Mouse (Mus musculus) lung, embryonic 14.5 days (tissue): ENCODE data around the gene Pi4k2a. TPM values are rescaled to one million over a fixed set of nuclear protein-coding genes. Genes with fewer than 3 reads are reported as not detected.

Source experiments
- ATAC-seq: fragments of 200-750 bp; cut with Nextera tagmentation; 2 replicates; pipeline ENCODE4 v1.8.0; 2017; ENCODE audit warnings: mild to moderate bottlenecking, moderate TSS enrichment, moderate library complexity; ENCODE audit not compliant: insufficient read depth
- DNase-seq: peaks from one replicate; pipeline ENCODE4 v3.0.0-alpha.2; 2015
- H3K27ac ChIP-seq: fragments of 300-500 bp; sonication (generic); 2 replicates; pipeline ENCODE4 v1.5.1; 2014; ENCODE audit warnings: low read depth, mild to moderate bottlenecking, moderate library complexity
- H3K27me3 ChIP-seq: fragments of 300-500 bp; sonication (generic); 2 replicates; pipeline ENCODE4 v1.6.1; 2014; ENCODE audit warnings: low read length, control low read depth; ENCODE audit not compliant: insufficient read depth
- H3K36me3 ChIP-seq: fragments of 300-500 bp; sonication (generic); 2 replicates; pipeline ENCODE4 v1.6.1; 2014; ENCODE audit warnings: control low read depth; ENCODE audit not compliant: insufficient read depth
- H3K4me1 ChIP-seq: fragments of 300-500 bp; sonication (generic); 2 replicates; pipeline ENCODE4 v1.6.1; 2014; ENCODE audit warnings: antibody characterized with exemption, control low read depth; ENCODE audit not compliant: insufficient read depth
- H3K4me2 ChIP-seq: fragments of 300-500 bp; sonication (generic); 2 replicates; pipeline ENCODE4 v1.6.1; 2014; ENCODE audit warnings: mild to moderate bottlenecking
- H3K4me3 ChIP-seq: fragments of 300-500 bp; sonication (generic); 2 replicates; pipeline ENCODE4 v1.5.1; 2014; ENCODE audit warnings: low read depth, low read length
- H3K9ac ChIP-seq: fragments of 300-500 bp; sonication (generic); 2 replicates; pipeline ENCODE4 v1.6.1; 2014
- H3K9me3 ChIP-seq: fragments of 300-500 bp; sonication (generic); 2 replicates; pipeline ENCODE4 v1.6.1; 2016; ENCODE audit warnings: low read depth, low read length, control low read depth
- CTCF ChIP-seq: IDR thresholded peaks from 2 replicates; pipeline ENCODE4 v1.5.1; 2016; ENCODE audit warnings: antibody characterized with exemption, low read depth
- WGBS: fragments of 180-500 bp; shearing (Covaris S2); extraction: QIAGEN DNeasy Blood & Tissue Kit; methylation state at CpG from one replicate; pipeline ENCODE4 v1.1.7; 2014; 5-methylcytosine and 5-hydroxymethylcytosine counted together
- polyA plus RNA-seq: library from polyadenylated mRNA; unstranded; fragments of >200 nt; fragmentation: Nextera tagmentation; extraction: Ambion mirVana; gene quantifications from 2 replicates; pipeline ENCODE4 v1.2.1, GENCODE M21; 2014

Pi4k2a gene
- polyA plus RNA-seq, 1 experiment from 2014 or later, result 34.3 TPM

GRCm38 (mm10) chr19:42055881-42056280, 34.4 kb upstream of the Pi4k2a start:
- DNase-seq (no peak), ATAC-seq (no peak)
- no peaks in the 10 kb centered on the region for H3K9me3 ChIP-seq
- H3K36me3 ChIP-seq, result no peaks in the 10 kb centered on the region
- no peaks in the 10 kb centered on the region for H3K27me3 ChIP-seq
- H3K4me3 ChIP-seq, result no peak overlapping the region
- no peak for TF ChIP-seq CTCF
- no peak overlapping the region for H3K4me2 ChIP-seq
- no peak overlapping the region for H3K9ac ChIP-seq
- H3K27ac ChIP-seq, result no peak overlapping the region
- H3K4me1 ChIP-seq, result no peaks in the 10 kb centered on the region
- 81% methylated on average over 2 of the region's 2 CpGs for WGBS

- Histone ChIP-seq H3K27ac (no peak overlapping the region), H3K9ac (no peak overlapping the region), H3K4me1 (no peaks in the 10 kb centered on the region), H3K9me3 (no peaks in the 10 kb centered on the region), H3K27me3 (no peaks in the 10 kb centered on the region), H3K4me3 (no peak overlapping the region), H3K4me2 (no peak overlapping the region), H3K36me3 (no peaks in the 10 kb centered on the region)
- no peak for DNase-seq
- WGBS, result 67% methylated on average over 6 of the region's 6 CpGs
- TF ChIP-seq CTCF, result no peak
- ATAC-seq, result no peak
These were observed 33.4 kb upstream of the Pi4k2a start for GRCm38 (mm10) chr19:42056719-42057409.

- Histone ChIP-seq H3K4me2 (no peak overlapping the region), H3K27me3 (no peaks in the 10 kb centered on the region), H3K4me1 (no peaks in the 10 kb centered on the region), H3K4me3 (no peak overlapping the region), H3K27ac (no peak overlapping the region), H3K36me3 (no peaks in the 10 kb centered on the region), H3K9ac (no peak overlapping the region), H3K9me3 (no peaks in the 10 kb centered on the region)
- DNase-seq, result no peak
- no peak for TF ChIP-seq CTCF
- no peak for ATAC-seq
- WGBS, result 53% methylated on average over 7 of the region's 7 CpGs
These were observed 31.8 kb upstream of the Pi4k2a start for GRCm38 (mm10) chr19:42058426-42058825.

- H3K4me3 ChIP-seq, result no peak overlapping the region
- TF ChIP-seq CTCF, result no peak
- no peak overlapping the region for H3K27ac ChIP-seq
- no peak overlapping the region for H3K4me2 ChIP-seq
- H3K4me1 ChIP-seq, result no peaks in the 10 kb centered on the region
- no peaks in the 10 kb centered on the region for H3K9me3 ChIP-seq
- no peaks in the 10 kb centered on the region for H3K36me3 ChIP-seq
- no peak for DNase-seq
- WGBS, result 83% methylated on average over 7 of the region's 7 CpGs
- ATAC-seq, result no peak
- H3K9ac ChIP-seq, result no peak overlapping the region
- no peaks in the 10 kb centered on the region for H3K27me3 ChIP-seq
These were observed 28.8 kb upstream of the Pi4k2a start for GRCm38 (mm10) chr19:42061443-42061842.

GRCm38 (mm10) chr19:42068441-42069240, 21.6 kb upstream of the Pi4k2a start:
- Histone ChIP-seq H3K36me3 (no peaks in the 10 kb centered on the region), H3K9me3 (no peaks in the 10 kb centered on the region), H3K27me3 (no peaks in the 10 kb centered on the region), H3K4me1 (no peaks in the 10 kb centered on the region), H3K9ac (no peak overlapping the region), H3K4me2 (no peak overlapping the region), H3K27ac (no peak overlapping the region), H3K4me3 (no peak overlapping the region)
- TF ChIP-seq CTCF, result no peak
- WGBS, result 69% methylated on average over 11 of the region's 11 CpGs
- no peak for ATAC-seq
- DNase-seq, result no peak

GRCm38 (mm10) chr19:42069241-42069525, 21.1 kb upstream of the Pi4k2a start:
- ATAC-seq (no peak), DNase-seq (peak; percentile 62)
- Histone ChIP-seq H3K27me3 (no peaks in the 10 kb centered on the region), H3K27ac (no peak overlapping the region), H3K36me3 (no peaks in the 10 kb centered on the region), H3K4me1 (no peaks in the 10 kb centered on the region), H3K4me3 (no peak overlapping the region), H3K9ac (no peak overlapping the region), H3K9me3 (no peaks in the 10 kb centered on the region), H3K4me2 (no peak overlapping the region)
- TF ChIP-seq CTCF, result peak; percentile 65
- WGBS, result 52% methylated on average over 6 of the region's 6 CpGs

GRCm38 (mm10) chr19:42071221-42071620, 19.0 kb upstream of the Pi4k2a start:
- no peak overlapping the region for H3K4me3 ChIP-seq
- ATAC-seq (no peak), DNase-seq (peak; percentile 59)
- 61% methylated on average over 7 of the region's 7 CpGs for WGBS
- H3K9ac ChIP-seq, result no peak overlapping the region
- no peak overlapping the region for H3K27ac ChIP-seq
- H3K4me1 ChIP-seq, result no peaks in the 10 kb centered on the region
- peaks cover 9% of the 10 kb centered on the region; the same call in 1 of the 2 replicates for H3K36me3 ChIP-seq
- H3K27me3 ChIP-seq, result no peaks in the 10 kb centered on the region
- H3K4me2 ChIP-seq, result no peak overlapping the region
- peak; percentile 47 for TF ChIP-seq CTCF
- H3K9me3 ChIP-seq, result no peaks in the 10 kb centered on the region
